Mouse (Mus musculus): ENCODE results near the gene Rufy4. TPM values are rescaled to one million over a fixed set of nuclear protein-coding genes. Genes with fewer than 3 reads are reported as not detected.
A peak's percentile ranks its signal among the peaks of the same experiment; 100 is the strongest.

Rufy4 gene
- polyA plus RNA-seq, 1 experiment = 0.42 TPM

- Histone ChIP-seq H3K4me1 (ENCODE audit: control insufficient read depth, insufficient read depth, low read length) (peaks cover 3% of the 10 kb centered on the region), H3K36me3 (ENCODE audit: control insufficient read depth, insufficient read depth, low read length) (no peaks in the 10 kb centered on the region), H3K27ac (ENCODE audit: control insufficient read depth, insufficient read depth, low read depth, low read length) (no peak overlapping the region), H3K27me3 (ENCODE audit: control insufficient read depth, insufficient read depth, low read length) (no peaks in the 10 kb centered on the region), H3K4me3 (ENCODE audit: control insufficient read depth, low read depth, low read length) (no peak overlapping the region)
- no peak for TF ChIP-seq CTCF (IDR thresholded peaks at IDR 0.05; ENCODE audit: control insufficient read depth, insufficient read depth, insufficient replicate concordance, low read depth, low read length)
- no peak for TF ChIP-seq POLR2A (IDR thresholded peaks at IDR 0.05; ENCODE audit: control insufficient read depth, low read depth, low read length)
These were observed 39.8 kb upstream of the Rufy4 start for GRCm38 (mm10) chr1:74085566-74085965.

DNA sequence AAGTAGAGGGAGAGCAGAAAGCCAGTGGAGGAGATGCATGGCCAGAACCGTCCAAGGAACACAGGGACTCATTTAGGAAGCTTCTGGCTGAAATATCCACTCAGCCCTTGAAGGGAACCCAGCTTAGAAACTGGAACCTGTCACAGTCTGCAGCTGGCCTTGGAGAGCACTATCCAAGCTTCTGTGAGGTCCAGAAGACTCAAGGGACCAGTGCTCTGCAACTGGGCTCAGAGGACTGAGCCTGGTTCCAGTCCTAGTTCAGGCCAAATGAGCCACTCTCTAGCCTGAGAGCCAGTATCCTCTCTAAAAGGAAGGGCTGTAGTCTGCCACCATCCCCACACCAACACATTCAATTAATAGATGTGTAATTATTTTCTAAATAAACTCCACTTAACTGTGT, 36.8 kb upstream of the Rufy4 start:
- TF ChIP-seq CTCF (IDR thresholded peaks at IDR 0.05; ENCODE audit: control insufficient read depth, insufficient read depth, insufficient replicate concordance, low read depth, low read length) = no peak
- TF ChIP-seq POLR2A (IDR thresholded peaks at IDR 0.05; ENCODE audit: control insufficient read depth, low read depth, low read length) = no peak
- H3K4me1 ChIP-seq (ENCODE audit: control insufficient read depth, insufficient read depth, low read length) = no peaks in the 10 kb centered on the region; the same call in 1 of the 2 replicates

GRCm38 (mm10) chr1:74090329-74090728, 35.0 kb upstream of the Rufy4 start:
- H3K27ac ChIP-seq (ENCODE audit: control insufficient read depth, insufficient read depth, low read depth, low read length) = peak overlapping the region; percentile 10; the same call in 1 of the 2 replicates
- TF ChIP-seq CTCF (IDR thresholded peaks at IDR 0.05; ENCODE audit: control insufficient read depth, insufficient read depth, insufficient replicate concordance, low read depth, low read length) (no peak), POLR2A (IDR thresholded peaks at IDR 0.05; ENCODE audit: control insufficient read depth, low read depth, low read length) (no peak)
- no peaks in the 10 kb centered on the region for H3K27me3 ChIP-seq (ENCODE audit: control insufficient read depth, insufficient read depth, low read length)
- no peaks in the 10 kb centered on the region; the same call in 1 of the 2 replicates for H3K4me1 ChIP-seq (ENCODE audit: control insufficient read depth, insufficient read depth, low read length)
- H3K4me3 ChIP-seq (ENCODE audit: control insufficient read depth, low read depth, low read length) = peak overlapping the region; percentile 60
- H3K36me3 ChIP-seq (ENCODE audit: control insufficient read depth, insufficient read depth, low read length) = no peaks in the 10 kb centered on the region

More for the DNA sequence above, 36.8 kb upstream of the Rufy4 start:
- Histone ChIP-seq H3K27me3 (ENCODE audit: control insufficient read depth, insufficient read depth, low read length) (no peaks in the 10 kb centered on the region), H3K27ac (ENCODE audit: control insufficient read depth, insufficient read depth, low read depth, low read length) (no peak overlapping the region), H3K4me3 (ENCODE audit: control insufficient read depth, low read depth, low read length) (no peak overlapping the region), H3K36me3 (ENCODE audit: control insufficient read depth, insufficient read depth, low read length) (no peaks in the 10 kb centered on the region)

DNA sequence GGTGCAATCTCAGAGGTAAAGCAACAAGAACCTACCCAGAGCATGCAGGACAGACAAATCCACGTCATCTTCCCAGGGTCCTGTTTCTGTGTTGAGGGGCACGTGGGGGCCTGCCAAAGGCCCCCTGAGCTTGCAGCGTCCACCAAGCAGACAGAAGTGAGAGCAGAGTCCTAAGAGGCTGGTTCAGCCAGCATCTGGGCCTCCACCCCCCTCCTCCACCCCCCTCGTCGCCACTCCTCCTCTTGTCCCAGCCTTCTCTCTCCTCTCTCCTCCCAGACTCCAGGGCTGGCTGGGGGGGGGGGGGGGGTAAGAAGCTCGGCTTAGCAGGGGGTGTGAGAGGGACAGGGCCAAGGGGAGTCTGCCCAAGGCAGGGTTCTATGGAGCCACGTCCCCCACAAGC, 34.2 kb upstream of the Rufy4 start:
- TF ChIP-seq CTCF (IDR thresholded peaks at IDR 0.05; ENCODE audit: control insufficient read depth, insufficient read depth, insufficient replicate concordance, low read depth, low read length) = no peak
- H3K4me1 ChIP-seq (ENCODE audit: control insufficient read depth, insufficient read depth, low read length) = peaks cover 2% of the 10 kb centered on the region

DNA sequence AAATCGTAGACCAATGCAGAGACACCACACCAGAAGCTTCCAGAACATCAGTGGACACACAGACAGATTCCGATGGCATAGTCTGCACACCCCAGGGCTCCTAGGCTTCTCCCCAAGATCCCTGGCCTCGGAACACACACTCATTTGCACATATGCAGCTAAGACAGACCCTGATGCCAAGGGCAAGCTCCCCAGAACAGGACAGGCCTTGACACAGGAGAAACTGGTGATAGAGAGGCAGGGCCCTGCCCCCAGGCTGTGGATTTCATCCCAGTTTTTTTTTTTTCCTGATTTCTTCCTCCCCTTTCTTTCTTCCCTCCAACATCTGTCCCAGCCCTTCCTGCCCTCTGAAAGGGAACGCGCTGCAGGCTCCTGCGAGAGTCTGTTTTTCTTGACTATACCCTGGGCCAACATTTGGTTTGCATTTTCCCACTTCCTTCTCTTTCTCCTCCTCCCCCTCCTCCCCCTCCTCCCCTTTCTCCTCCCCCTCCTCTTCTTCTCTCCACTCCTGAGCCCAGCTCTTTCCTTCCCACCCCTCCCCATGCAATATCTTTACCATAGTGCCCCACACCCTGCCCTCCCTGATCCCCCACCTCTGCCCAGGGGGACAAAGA, 33.6 kb upstream of the Rufy4 start:
- H3K4me1 ChIP-seq (ENCODE audit: control insufficient read depth, insufficient read depth, low read length) = peaks cover 3% of the 10 kb centered on the region
- TF ChIP-seq CTCF (IDR thresholded peaks at IDR 0.05; ENCODE audit: control insufficient read depth, insufficient read depth, insufficient replicate concordance, low read depth, low read length) (no peak), POLR2A (IDR thresholded peaks at IDR 0.05; ENCODE audit: control insufficient read depth, low read depth, low read length) (no peak)
- H3K4me3 ChIP-seq (ENCODE audit: control insufficient read depth, low read depth, low read length) = no peak overlapping the region
- H3K36me3 ChIP-seq (ENCODE audit: control insufficient read depth, insufficient read depth, low read length) = no peaks in the 10 kb centered on the region
- H3K27me3 ChIP-seq (ENCODE audit: control insufficient read depth, insufficient read depth, low read length) = no peaks in the 10 kb centered on the region
- peak overlapping the region; percentile 81 for H3K27ac ChIP-seq (ENCODE audit: control insufficient read depth, insufficient read depth, low read depth, low read length)

More for the DNA sequence above, 34.2 kb upstream of the Rufy4 start:
- Histone ChIP-seq H3K27me3 (ENCODE audit: control insufficient read depth, insufficient read depth, low read length) (no peaks in the 10 kb centered on the region), H3K4me3 (ENCODE audit: control insufficient read depth, low read depth, low read length) (peak overlapping the region; percentile 60), H3K27ac (ENCODE audit: control insufficient read depth, insufficient read depth, low read depth, low read length) (peak overlapping the region; percentile 81), H3K36me3 (ENCODE audit: control insufficient read depth, insufficient read depth, low read length) (no peaks in the 10 kb centered on the region)

DNA sequence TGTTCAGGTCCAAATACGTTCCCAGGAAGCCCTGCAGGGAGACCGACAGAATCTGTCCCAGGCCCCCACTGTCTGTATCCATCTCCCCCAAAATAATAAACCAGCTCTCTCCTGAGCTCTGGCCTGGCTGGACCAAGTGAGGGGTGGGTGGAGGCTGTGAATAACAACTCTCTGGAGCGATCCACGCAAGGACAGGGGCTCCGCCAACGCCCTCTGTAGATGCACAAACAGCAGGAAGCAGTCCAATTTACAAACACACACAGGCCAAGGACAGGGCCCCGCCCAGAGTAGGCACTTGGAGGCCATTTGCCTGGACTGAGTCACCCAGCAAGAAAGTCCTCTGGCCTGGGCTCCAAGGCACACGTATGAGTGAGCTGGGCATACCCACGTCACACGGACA, 33.1 kb upstream of the Rufy4 start:
- Histone ChIP-seq H3K36me3 (ENCODE audit: control insufficient read depth, insufficient read depth, low read length) (no peaks in the 10 kb centered on the region), H3K27ac (ENCODE audit: control insufficient read depth, insufficient read depth, low read depth, low read length) (peak overlapping the region; percentile 76), H3K4me1 (ENCODE audit: control insufficient read depth, insufficient read depth, low read length) (peaks cover 4% of the 10 kb centered on the region), H3K4me3 (ENCODE audit: control insufficient read depth, low read depth, low read length) (no peak overlapping the region), H3K27me3 (ENCODE audit: control insufficient read depth, insufficient read depth, low read length) (no peaks in the 10 kb centered on the region)
- TF ChIP-seq POLR2A (IDR thresholded peaks at IDR 0.05; ENCODE audit: control insufficient read depth, low read depth, low read length) = no peak
- no peak for TF ChIP-seq CTCF (IDR thresholded peaks at IDR 0.05; ENCODE audit: control insufficient read depth, insufficient read depth, insufficient replicate concordance, low read depth, low read length)

- no peak overlapping the region for H3K27ac ChIP-seq (ENCODE audit: control insufficient read depth, insufficient read depth, low read depth, low read length)
- H3K36me3 ChIP-seq (ENCODE audit: control insufficient read depth, insufficient read depth, low read length) = no peaks in the 10 kb centered on the region
- no peaks in the 10 kb centered on the region for H3K27me3 ChIP-seq (ENCODE audit: control insufficient read depth, insufficient read depth, low read length)
- TF ChIP-seq CTCF (IDR thresholded peaks at IDR 0.05; ENCODE audit: control insufficient read depth, insufficient read depth, insufficient replicate concordance, low read depth, low read length) (no peak), POLR2A (IDR thresholded peaks at IDR 0.05; ENCODE audit: control insufficient read depth, low read depth, low read length) (no peak)
- H3K4me1 ChIP-seq (ENCODE audit: control insufficient read depth, insufficient read depth, low read length) = peaks cover 8% of the 10 kb centered on the region
- H3K4me3 ChIP-seq (ENCODE audit: control insufficient read depth, low read depth, low read length) = no peak overlapping the region
These were observed 31.9 kb upstream of the Rufy4 start for GRCm38 (mm10) chr1:74093447-74093846.
